ENCODE assay signal across 8 mouse cellular contexts in genomic region chr16:18342650-18343570, GRCm38 (mm10). TPM values are rescaled to one million over a fixed set of nuclear protein-coding genes. Genes with fewer than 3 reads are reported as not detected.
DNase-seq lines count a peak whose midpoint lies in the region; ATAC-seq lines count a peak whose summit lies in the region.

No protein-coding gene starts in this region.

- H3K4me2 ChIP-seq in embryonic facial prominence, embryonic 15.5 days (replicated peaks): peak overlapping the region; percentile 66
- peak overlapping the region; percentile 80 for H3K4me2 ChIP-seq in hindbrain, embryonic 13.5 days
- peak overlapping the region; percentile 81 for H3K4me2 ChIP-seq in liver, embryonic 12.5 days
- H3K4me2 ChIP-seq in stomach, embryonic 16.5 days (ENCODE audit: low read depth, low read length): peak overlapping the region; percentile 91

- peak; percentile 47 for DNase-seq in adrenal gland, adult 2 months
- DNase-seq in adrenal gland, postnatal 25 days: no peak
- DNase-seq in CD4-positive, CD25-positive, alpha-beta regulatory T cell, adult 2 months (ENCODE audit: low read depth, low spot score): peak; percentile 15
- no peak for DNase-seq in left cerebral cortex, postnatal 14 days (ENCODE audit: low spot score in 2 of 2)

- peak overlapping the region; percentile 47 for H3K9ac ChIP-seq in embryonic facial prominence, embryonic 15.5 days
- peak overlapping the region; percentile 81 for H3K9ac ChIP-seq in hindbrain, embryonic 13.5 days
- H3K9ac ChIP-seq in liver, embryonic 12.5 days: peak overlapping the region; percentile 82
- H3K9ac ChIP-seq in stomach, embryonic 16.5 days (ENCODE audit: low read length): peak overlapping the region; percentile 73

- peak overlapping the region; percentile 60 for H3K4me3 ChIP-seq in embryonic facial prominence, embryonic 15.5 days (replicated peaks)
- peak overlapping the region; percentile 65 for H3K4me3 ChIP-seq in hindbrain, embryonic 13.5 days
- H3K4me3 ChIP-seq in liver, embryonic 12.5 days: peak overlapping the region; percentile 74
- H3K4me3 ChIP-seq in stomach, embryonic 16.5 days (replicated peaks; ENCODE audit: low read length): peak overlapping the region; percentile 73

- H3K36me3 ChIP-seq in embryonic facial prominence, embryonic 15.5 days: 0 out of 2 replicates have a peak, but pooled peaks cover 7% of the 10 kb centered on the region
- H3K36me3 ChIP-seq in hindbrain, embryonic 13.5 days: peaks cover 7% of the 10 kb centered on the region; the same call in 1 of the 2 replicates
- peaks cover 25% of the 10 kb centered on the region for H3K36me3 ChIP-seq in liver, embryonic 12.5 days
- no peaks in the 10 kb centered on the region for H3K36me3 ChIP-seq in stomach, embryonic 16.5 days (ENCODE audit: control insufficient read depth, insufficient read depth, low read length)

- H3K9me3 ChIP-seq in embryonic facial prominence, embryonic 15.5 days (replicated peaks): no peaks in the 10 kb centered on the region
- H3K9me3 ChIP-seq in hindbrain, embryonic 13.5 days: no peaks in the 10 kb centered on the region
- no peaks in the 10 kb centered on the region for H3K9me3 ChIP-seq in liver, embryonic 12.5 days (replicated peaks)
- H3K9me3 ChIP-seq in stomach, embryonic 16.5 days (replicated peaks; ENCODE audit: control insufficient read depth, low read length): no peaks in the 10 kb centered on the region

- WGBS in embryonic facial prominence, embryonic 15.5 days: 38% methylated on average over 9 of the region's 9 CpGs
- 40% methylated on average over 9 of the region's 9 CpGs for WGBS in hindbrain, embryonic 13.5 days
- whole genome bisulfite sequencing in liver, embryonic 12.5 days (ENCODE audit: insufficient replicate concordance): 12% methylated on average over 9 of the region's 9 CpGs
- WGBS in stomach, embryonic 16.5 days: 40% methylated on average over 9 of the region's 9 CpGs

- intact Hi-C loops in left cerebral cortex, postnatal 14 days (cut with DNase I): no loop called here

- no peak for ATAC-seq in embryonic facial prominence, embryonic 15.5 days (ENCODE audit: insufficient number of reproducible peaks, low FRiP score, low TSS enrichment, low read depth)
- ATAC-seq in hindbrain, embryonic 13.5 days (ENCODE audit: low FRiP score): no peak
- peak; percentile 16 for ATAC-seq in liver, embryonic 12.5 days
- ATAC-seq in stomach, embryonic 16.5 days (ENCODE audit: insufficient read depth, low FRiP score): no peak

- H3K27me3 ChIP-seq in embryonic facial prominence, embryonic 15.5 days: peaks cover 7% of the 10 kb centered on the region
- H3K27me3 ChIP-seq in hindbrain, embryonic 13.5 days: peaks cover 7% of the 10 kb centered on the region; the same call in 1 of the 2 replicates
- H3K27me3 ChIP-seq in liver, embryonic 12.5 days (replicated peaks): peaks cover 26% of the 10 kb centered on the region
- no peaks in the 10 kb centered on the region for H3K27me3 ChIP-seq in stomach, embryonic 16.5 days (ENCODE audit: control insufficient read depth, insufficient read depth, low read length)

- peaks cover 24% of the 10 kb centered on the region for H3K4me1 ChIP-seq in embryonic facial prominence, embryonic 15.5 days
- peaks cover 58% of the 10 kb centered on the region for H3K4me1 ChIP-seq in hindbrain, embryonic 13.5 days (replicated peaks)
- H3K4me1 ChIP-seq in liver, embryonic 12.5 days: peaks cover 65% of the 10 kb centered on the region
- peaks cover 27% of the 10 kb centered on the region for H3K4me1 ChIP-seq in stomach, embryonic 16.5 days (ENCODE audit: control insufficient read depth, insufficient read depth, low read length)

- no peak overlapping the region for H3K27ac ChIP-seq in embryonic facial prominence, embryonic 15.5 days (replicated peaks)
- H3K27ac ChIP-seq in hindbrain, embryonic 13.5 days: peak overlapping the region; percentile 70
- peak overlapping the region; percentile 86 for H3K27ac ChIP-seq in liver, embryonic 12.5 days
- H3K27ac ChIP-seq in stomach, embryonic 16.5 days (ENCODE audit: low read length): no peak overlapping the region; the same call in 1 of the 2 replicates

RNA-seq across cellular contexts. Expression of gene Tango2, which starts 5.0 kb away (rescaled TPM):
- 10 to 100 TPM; 36.1 to 37.1 TPM for total RNA-seq in adrenal gland, adult 2 months (2021)
- polyA plus RNA-seq in adrenal gland, adult 2 months (2012; rRNA removed): 40.6 and 51.1 TPM in 2 replicates
- 39.4 and 57.3 TPM in 2 replicates for total RNA-seq in adrenal gland, postnatal 25 days (2021)
- polyA plus RNA-seq in embryonic facial prominence, embryonic 15.5 days (2015; fragmentation: Nextera tagmentation; extraction: Ambion mirVana): 29.3 and 29.8 TPM in 2 replicates
- polyA plus RNA-seq in hindbrain, embryonic 13.5 days (2015; fragmentation: Nextera tagmentation; extraction: Ambion mirVana): 76.0 and 79.8 TPM in 2 replicates
- 76.3 and 79.3 TPM in 2 replicates for polyA plus RNA-seq in liver, embryonic 12.5 days (2016; fragmentation: Nextera tagmentation; extraction: Ambion mirVana)
- 27.6 and 32.7 TPM in 2 replicates for polyA plus RNA-seq in stomach, embryonic 16.5 days (2015; fragmentation: Nextera tagmentation; extraction: Ambion mirVana)
- 100 to 1,000 TPM; 122 to 135 TPM for total RNA-seq in left cerebral cortex, postnatal 14 days (2021)

RNA-seq across cellular contexts. Expression of gene Arvcf, which starts 5.1 kb away (rescaled TPM):
- total RNA-seq in adrenal gland, adult 2 months (2021): 10 to 100 TPM; 33.4 to 48.9 TPM
- polyA plus RNA-seq in adrenal gland, adult 2 months (2012; rRNA removed): 54.2 and 59.1 TPM in 2 replicates
- total RNA-seq in adrenal gland, postnatal 25 days (2021): 30.3 and 48.1 TPM in 2 replicates
- 33.8 and 37.9 TPM in 2 replicates for polyA plus RNA-seq in embryonic facial prominence, embryonic 15.5 days (2015; fragmentation: Nextera tagmentation; extraction: Ambion mirVana)
- polyA plus RNA-seq in hindbrain, embryonic 13.5 days (2015; fragmentation: Nextera tagmentation; extraction: Ambion mirVana): 81.1 and 88.9 TPM in 2 replicates
- polyA plus RNA-seq in liver, embryonic 12.5 days (2016; fragmentation: Nextera tagmentation; extraction: Ambion mirVana): 12.6 and 12.9 TPM in 2 replicates
- polyA plus RNA-seq in stomach, embryonic 16.5 days (2015; fragmentation: Nextera tagmentation; extraction: Ambion mirVana): 25.3 and 26.0 TPM in 2 replicates
- 10 to 100 TPM; 41.4 to 42.3 TPM for total RNA-seq in left cerebral cortex, postnatal 14 days (2021)

RNA-seq across cellular contexts. Expression of gene Dgcr8, which starts 53.9 kb away (rescaled TPM):
- 10 to 100 TPM; 23.3 to 27.3 TPM for total RNA-seq in adrenal gland, adult 2 months (2021)
- polyA plus RNA-seq in adrenal gland, adult 2 months (2012; rRNA removed): 12.3 and 20.6 TPM in 2 replicates
- total RNA-seq in adrenal gland, postnatal 25 days (2021): 37.2 and 39.0 TPM in 2 replicates
- 28.6 and 31.7 TPM in 2 replicates for polyA plus RNA-seq in embryonic facial prominence, embryonic 15.5 days (2015; fragmentation: Nextera tagmentation; extraction: Ambion mirVana)
- polyA plus RNA-seq in hindbrain, embryonic 13.5 days (2015; fragmentation: Nextera tagmentation; extraction: Ambion mirVana): 34.8 and 37.4 TPM in 2 replicates
- 17.1 and 19.0 TPM in 2 replicates for polyA plus RNA-seq in liver, embryonic 12.5 days (2016; fragmentation: Nextera tagmentation; extraction: Ambion mirVana)
- 23.3 and 25.9 TPM in 2 replicates for polyA plus RNA-seq in stomach, embryonic 16.5 days (2015; fragmentation: Nextera tagmentation; extraction: Ambion mirVana)
- total RNA-seq in left cerebral cortex, postnatal 14 days (2021): 10 to 100 TPM; 38.2 to 44.9 TPM

Comparison
In these comparisons a context has a peak if more than half of its experiments do, and no peak if none do; other contexts are left out.
1. DNase-seq: peak in adrenal gland, adult 2 months (single experiment) and CD4-positive, CD25-positive, alpha-beta regulatory T cell, adult 2 months (single experiment); none in adrenal gland, postnatal 25 days (single experiment) and left cerebral cortex, postnatal 14 days (0 of 2).
2. H3K27ac ChIP-seq: peak in hindbrain, embryonic 13.5 days (single experiment) and liver, embryonic 12.5 days (single experiment); none in embryonic facial prominence, embryonic 15.5 days (single experiment) and stomach, embryonic 16.5 days (single experiment).
3. Peak in every context shown above with its lines, with median percentiles within 50 percentile points of each other: H3K4me2 ChIP-seq, H3K4me3 ChIP-seq and H3K9ac ChIP-seq.